Mouse (Mus musculus): ENCODE measurements around the gene Olfr955.

The Olfr955 gene

GRCm38 (mm10) chr9:39471844-39472243, at the start of gene Olfr955:
TSS of gene Olfr955 (minus strand) at chr9:39471944.
- DNase-seq (ENCODE audit: extremely low read depth, low read depth), result no peak

- no peak for DNase-seq (ENCODE audit: extremely low read depth, low read depth)
These were observed 46.9 kb upstream of the Olfr955 start for GRCm38 (mm10) chr9:39518595-39518994.

GRCm38 (mm10) chr9:39515531-39515930, 43.8 kb upstream of the Olfr955 start, which contains the start of gene Olfr957:
TSS of gene Olfr957 (minus strand) at chr9:39515809.
- DNase-seq (ENCODE audit: extremely low read depth, low read depth), result no peak

GRCm38 (mm10) chr9:39509412-39509811, 37.7 kb upstream of the Olfr955 start:
- DNase-seq (ENCODE audit: extremely low read depth, low read depth), result no peak

GRCm38 (mm10) chr9:39508998-39509397, 37.3 kb upstream of the Olfr955 start:
- DNase-seq (ENCODE audit: extremely low read depth, low read depth), result no peak

GRCm38 (mm10) chr9:39493895-39494294, 22.2 kb upstream of the Olfr955 start, which contains the start of gene Olfr44:
TSS of gene Olfr44 (minus strand) at chr9:39493995.
- DNase-seq (ENCODE audit: extremely low read depth, low read depth), result no peak

- DNase-seq (ENCODE audit: extremely low read depth, low read depth), result no peak
These were observed 15.3 kb downstream of the Olfr955 start, which contains the start of gene Olfr954 for GRCm38 (mm10) chr9:39456401-39456800. TSS of gene Olfr954 (plus strand) at chr9:39456701.

GRCm38 (mm10) chr9:39427048-39427447, 44.7 kb downstream of the Olfr955 start, which contains the start of gene Olfr952:
TSS of gene Olfr952 (minus strand) at chr9:39427148.
- DNase-seq (ENCODE audit: extremely low read depth, low read depth), result no peak
